Mouse (Mus musculus) gastrocnemius, adult 8-10 months (tissue): ENCODE results near the gene Cept1. TPM values are rescaled to one million over a fixed set of nuclear protein-coding genes. Genes with fewer than 3 reads are reported as not detected.

Source experiments
- DNase-seq, 2 experiments: peaks; one replicate each; pipeline ENCODE4 v3.0.0; 2022; ENCODE audit warnings: low spot score in 2 of 2
- total RNA-seq, 4 experiments: library from RNA; stranded (reverse); gene quantifications; 2 replicates each; pipeline ENCODE4 v1.2.4; 2022

The Cept1 gene
- total RNA-seq, 4 experiments from 2014 or later, result 21.0 to 33.1 (median 30.7) TPM

- no peak for DNase-seq
Measured at GRCm38 (mm10) chr3:106495346-106496044, 52.1 kb downstream of the Cept1 start.

- DNase-seq, result no peak
Measured at GRCm38 (mm10) chr3:106494417-106494950, 53.1 kb downstream of the Cept1 start.

- no peak for DNase-seq
Measured at GRCm38 (mm10) chr3:106493882-106494281, 53.7 kb downstream of the Cept1 start.

GRCm38 (mm10) chr3:106493202-106493601 is 54.4 kb downstream of the Cept1 start:
- no peak for DNase-seq

GRCm38 (mm10) chr3:106492723-106493122 is 54.9 kb downstream of the Cept1 start:
- no peak for DNase-seq

GRCm38 (mm10) chr3:106490239-106490638 is 57.4 kb downstream of the Cept1 start:
- no peak for DNase-seq

- no peak for DNase-seq
Measured at GRCm38 (mm10) chr3:106487551-106487950, 60.1 kb downstream of the Cept1 start.

GRCm38 (mm10) chr3:106485810-106486209 is 61.8 kb downstream of the Cept1 start:
- no peak for DNase-seq

GRCm38 (mm10) chr3:106484861-106485260 is 62.7 kb downstream of the Cept1 start:
- DNase-seq, result no peak

- DNase-seq, result no peak
Measured at GRCm38 (mm10) chr3:106483796-106484405, 63.7 kb downstream of the Cept1 start.

GRCm38 (mm10) chr3:106483297-106483696 is 64.3 kb downstream of the Cept1 start:
- no peak for DNase-seq

- no peak for DNase-seq
Measured at GRCm38 (mm10) chr3:106482281-106483081, 65.1 kb downstream of the Cept1 start, which contains the start of gene Dennd2d. Gene Dennd2d, plus strand, starts transcription at chr3:106482405.

GRCm38 (mm10) chr3:106476863-106477262 is 70.7 kb downstream of the Cept1 start:
- DNase-seq, result no peak

GRCm38 (mm10) chr3:106474210-106474609 is 73.4 kb downstream of the Cept1 start:
- no peak for DNase-seq

- DNase-seq, result no peak
Measured at GRCm38 (mm10) chr3:106464750-106465149, 82.9 kb downstream of the Cept1 start.

GRCm38 (mm10) chr3:106462493-106462892 is 85.1 kb downstream of the Cept1 start:
- DNase-seq, result no peak

- no peak for DNase-seq
Measured at GRCm38 (mm10) chr3:106462059-106462470, 85.5 kb downstream of the Cept1 start.

- DNase-seq, result no peak
Measured at GRCm38 (mm10) chr3:106457298-106457869, 90.2 kb downstream of the Cept1 start.

GRCm38 (mm10) chr3:106452616-106453015 is 95.0 kb downstream of the Cept1 start:
- no peak for DNase-seq
